Mouse (Mus musculus) thymus, postnatal 14 days (tissue): ENCODE measurements around the gene Pdrg1.

Experiments used
- DNase-seq: peaks from one replicate; pipeline ENCODE4 v3.0.0; 2021

The Pdrg1 gene

GRCm38 (mm10) chr2:153031126-153032082 lies 16.2 kb upstream of the Pdrg1 start, which contains the start of gene Xkr7:
TSS of gene Xkr7 (plus strand) at chr2:153031852.
- DNase-seq, result peak; percentile 27

GRCm38 (mm10) chr2:153030422-153030821 lies 15.2 kb upstream of the Pdrg1 start:
- no peak for DNase-seq

- DNase-seq, result no peak
These were observed 12.3 kb upstream of the Pdrg1 start for GRCm38 (mm10) chr2:153027501-153027900.

GRCm38 (mm10) chr2:153026052-153026451 lies 10.8 kb upstream of the Pdrg1 start:
- no peak for DNase-seq

GRCm38 (mm10) chr2:153022855-153023254 lies 7.6 kb upstream of the Pdrg1 start:
- no peak for DNase-seq

GRCm38 (mm10) chr2:153021163-153021562 lies 5.9 kb upstream of the Pdrg1 start:
- no peak for DNase-seq

GRCm38 (mm10) chr2:153019355-153019754 lies 4.1 kb upstream of the Pdrg1 start:
- DNase-seq, result no peak

- no peak for DNase-seq
These were observed 1.6 kb upstream of the Pdrg1 start for GRCm38 (mm10) chr2:153016786-153017185.

GRCm38 (mm10) chr2:153015804-153016203 lies 577 bp upstream of the Pdrg1 start:
- no peak for DNase-seq

GRCm38 (mm10) chr2:153013724-153014515 lies 1.3 kb downstream of the Pdrg1 start:
- DNase-seq, result no peak

- DNase-seq, result no peak
These were observed 5.8 kb downstream of the Pdrg1 start for GRCm38 (mm10) chr2:153009192-153009973.

- no peak for DNase-seq
These were observed 9.2 kb downstream of the Pdrg1 start for GRCm38 (mm10) chr2:153005981-153006380.

- DNase-seq, result no peak
These were observed 11.4 kb downstream of the Pdrg1 start for GRCm38 (mm10) chr2:153003681-153004338.

- peak; percentile 32 for DNase-seq
These were observed 12.6 kb downstream of the Pdrg1 start for GRCm38 (mm10) chr2:153002492-153003248.

- no peak for DNase-seq
These were observed 18.2 kb downstream of the Pdrg1 start for GRCm38 (mm10) chr2:152997046-152997445.

- no peak for DNase-seq
These were observed 23.7 kb downstream of the Pdrg1 start for GRCm38 (mm10) chr2:152991529-152991928.

- DNase-seq, result no peak
These were observed 29.6 kb downstream of the Pdrg1 start for GRCm38 (mm10) chr2:152985582-152985981.

- DNase-seq, result no peak
These were observed 38.2 kb downstream of the Pdrg1 start for GRCm38 (mm10) chr2:152976991-152977390.

GRCm38 (mm10) chr2:152965555-152965954 lies 49.7 kb downstream of the Pdrg1 start:
- DNase-seq, result no peak

GRCm38 (mm10) chr2:152962091-152962793 lies 53.0 kb downstream of the Pdrg1 start, which contains the start of gene Ttll9:
TSS of gene Ttll9 (plus strand) at chr2:152962485.
- peak; percentile 32 for DNase-seq
